Mouse (Mus musculus): ENCODE data around the gene Cxcr4. TPM values are rescaled to one million over a fixed set of nuclear protein-coding genes. Genes with fewer than 3 reads are reported as not detected.

The Cxcr4 gene
- polyA plus RNA-seq, 1 experiment from 2014 or later = 14.1 TPM

- WGBS = 79% methylated on average over 10 of the region's 10 CpGs
- no peak overlapping the region for H3K4me2 ChIP-seq (replicated peaks; ENCODE audit: low read depth, low read length)
- H3K9me3 ChIP-seq (ENCODE audit: control insufficient read depth, low read depth, low read length) = no peaks in the 10 kb centered on the region
- no peak overlapping the region for H3K27ac ChIP-seq (ENCODE audit: low read length)
- no peaks in the 10 kb centered on the region for H3K36me3 ChIP-seq (ENCODE audit: control insufficient read depth, insufficient read depth, low read length)
- no peak overlapping the region for H3K4me3 ChIP-seq (ENCODE audit: low read depth, low read length)
- 0 out of 2 replicates have a peak, but pooled peaks cover 3% of the 10 kb centered on the region for H3K4me1 ChIP-seq (ENCODE audit: control insufficient read depth, insufficient read depth, low read length)
- no peak for ATAC-seq (ENCODE audit: insufficient number of reproducible peaks, insufficient read depth, low FRiP score, low read depth)
- H3K27me3 ChIP-seq (ENCODE audit: control insufficient read depth, insufficient read depth, low read length) = no peaks in the 10 kb centered on the region
- H3K9ac ChIP-seq (replicated peaks; ENCODE audit: low read depth, low read length) = no peak overlapping the region
These were observed 52.5 kb downstream of the Cxcr4 start for GRCm38 (mm10) chr1:128539555-128539954.

Other genes starting within 250 kb of the Cxcr4 start
- gene Mcm6, start 232.6 kb downstream of the Cxcr4 start, polyA plus RNA-seq (2014; fragmentation: Nextera tagmentation; extraction: Ambion mirVana) = 252 and 264 TPM in 2 replicates
- gene Dars, start 174.9 kb downstream of the Cxcr4 start, polyA plus RNA-seq (2014; fragmentation: Nextera tagmentation; extraction: Ambion mirVana) = 97.8 and 105 TPM in 2 replicates